Comparison of ENCODE assay signal across 25 mouse cellular contexts in genomic region chr12:84252811-84253210, GRCm38 (mm10). TPM values are rescaled to one million over a fixed set of nuclear protein-coding genes. Genes with fewer than 3 reads are reported as not detected.
DNase-seq lines count a peak whose midpoint lies in the region; ATAC-seq and TF ChIP-seq lines count a peak whose summit lies in the region.
"Had no signal": no experiment of that assay in that cellular context is flagged by ENCODE, and none has a peak within 500 bp of the region (broad histone marks: within the 10 kb centered on the region; RNA-seq: fewer than 3 reads in every experiment).

No protein-coding gene starts in this region.

- 87% methylated on average over 4 of the region's 5 CpGs for WGBS in lung, postnatal 0 days

- DNase-seq in lung, postnatal 0 days (ENCODE audit: low spot score), result peak; percentile 16
- DNase-seq in lung, postnatal 4 days, result no peak
- DNase-seq in ES-CJ7 (ENCODE audit: low read depth, low spot score), result peak; percentile 62
- DNase-seq in spleen, postnatal 36 days (ENCODE audit: low spot score in 2 of 2), result peak; percentile 61 to 63
- no peak for DNase-seq in thymus, postnatal 36 days
- DNase-seq in ovary, postnatal 14 days (ENCODE audit: low spot score), result no peak
- DNase-seq in cerebellum, adult 8-10 months, result no peak
- DNase-seq: adrenal gland, adult 2 months; cerebellum, postnatal 14 days; gastrocnemius, postnatal 36 days; kidney, adult 11 months; layer of hippocampus, postnatal 36 days; lung, adult 2 months; retina, postnatal 1 day; right cerebral cortex, postnatal 4 days; thymus, adult 2 months had no signal

- H3K27me3 ChIP-seq in lung, postnatal 0 days (replicated peaks; ENCODE audit: insufficient read depth, low read length), result no peaks in the 10 kb centered on the region
- H3K27me3 ChIP-seq: embryonic facial prominence, embryonic 13.5 days; midbrain, embryonic 13.5 days; stomach, embryonic 15.5 days had no signal

- ATAC-seq in lung, postnatal 0 days, result peak; percentile 25; the same call in 1 of the 2 replicates
- ATAC-seq in megakaryocyte, adult 5-6 weeks (ENCODE audit: poor library complexity, severe bottlenecking), result peak; percentile 94
- ATAC-seq: forebrain, embryonic 14.5 days; midbrain, embryonic 13.5 days had no signal

- no peaks in the 10 kb centered on the region for H3K36me3 ChIP-seq in lung, postnatal 0 days (ENCODE audit: insufficient read depth, low read length)
- H3K36me3 ChIP-seq: embryonic facial prominence, embryonic 13.5 days; G1E; heart, embryonic 10.5 days; midbrain, embryonic 13.5 days; stomach, embryonic 15.5 days had no signal

- no peak overlapping the region for H3K4me3 ChIP-seq in lung, postnatal 0 days (ENCODE audit: low read depth, low read length)
- H3K4me3 ChIP-seq: embryonic facial prominence, embryonic 13.5 days; heart, embryonic 10.5 days; midbrain, embryonic 13.5 days; stomach, embryonic 15.5 days had no signal

- H3K27ac ChIP-seq in lung, postnatal 0 days (ENCODE audit: low read length), result no peak overlapping the region
- H3K27ac ChIP-seq: embryonic facial prominence, embryonic 13.5 days; heart, embryonic 10.5 days; kidney, postnatal 0 days; macrophage; midbrain, embryonic 13.5 days; stomach, embryonic 15.5 days had no signal

- no peak overlapping the region for H3K9ac ChIP-seq in lung, postnatal 0 days (replicated peaks; ENCODE audit: low read depth)
- H3K9ac ChIP-seq: embryonic facial prominence, embryonic 13.5 days; midbrain, embryonic 13.5 days; stomach, embryonic 15.5 days had no signal

- no peak for TF ChIP-seq EP300 in lung, postnatal 0 days (IDR thresholded peaks at IDR 0.05)

- no peaks in the 10 kb centered on the region for H3K9me3 ChIP-seq in lung, postnatal 0 days (ENCODE audit: low read length)
- H3K9me3 ChIP-seq: embryonic facial prominence, embryonic 13.5 days; heart, embryonic 10.5 days; midbrain, embryonic 13.5 days; stomach, embryonic 15.5 days had no signal

- H3K4me2 ChIP-seq in lung, postnatal 0 days (replicated peaks; ENCODE audit: low read depth, low read length), result no peak overlapping the region
- H3K4me2 ChIP-seq: embryonic facial prominence, embryonic 13.5 days; midbrain, embryonic 13.5 days; stomach, embryonic 15.5 days had no signal

- no peak for TF ChIP-seq CTCF in lung, postnatal 0 days (IDR thresholded peaks at IDR 0.05)

- H3K4me1 ChIP-seq in lung, postnatal 0 days (ENCODE audit: insufficient read depth, low read depth, low read length), result no peaks in the 10 kb centered on the region
- H3K4me1 ChIP-seq: embryonic facial prominence, embryonic 13.5 days; heart, embryonic 10.5 days; midbrain, embryonic 13.5 days; stomach, embryonic 15.5 days had no signal

RNA-seq across cellular contexts. Expression of gene Ptgr2, which starts 32.2 kb away (rescaled TPM):
- polyA plus RNA-seq in lung, postnatal 0 days (2015; fragmentation: Nextera tagmentation; extraction: Ambion mirVana), result 26.3 and 28.0 TPM in 2 replicates
- total RNA-seq in megakaryocyte, adult 5-6 weeks (2015), result 14.3 and 18.9 TPM in 2 replicates
- total RNA-seq in megakaryocyte, adult 5-6 weeks (2017), result 52.4 and 52.9 TPM in 2 replicates

RNA-seq across cellular contexts. Expression of gene Elmsan1, which starts 34.1 kb away (rescaled TPM):
- 5.9 and 6.7 TPM in 2 replicates for polyA plus RNA-seq in lung, postnatal 0 days (2015; fragmentation: Nextera tagmentation; extraction: Ambion mirVana)
- 24.6 and 27.0 TPM in 2 replicates for total RNA-seq in megakaryocyte, adult 5-6 weeks (2015)
- 17.0 and 25.0 TPM in 2 replicates for total RNA-seq in megakaryocyte, adult 5-6 weeks (2017)

Comparison
In these comparisons a context has a peak if more than half of its experiments do, and no peak if none do; other contexts are left out.
1. DNase-seq: peak in lung, postnatal 0 days (single experiment), ES-CJ7 (single experiment) and spleen, postnatal 36 days (2 of 2); none in lung, postnatal 4 days (0 of 2), thymus, postnatal 36 days (0 of 2), ovary, postnatal 14 days (single experiment) and cerebellum, adult 8-10 months (single experiment).